Mouse (Mus musculus): Measurements from ENCODE around the gene Nos1ap. TPM values are rescaled to one million over a fixed set of nuclear protein-coding genes. Genes with fewer than 3 reads are reported as not detected.
A peak's percentile ranks its signal among the peaks of the same experiment; 100 is the strongest.

The Nos1ap gene
- polyA plus RNA-seq, 1 experiment from 2014 or later: 6.0 TPM

- Histone ChIP-seq H3K36me3 (replicated peaks; ENCODE audit: insufficient read depth, low read length) (no peaks in the 10 kb centered on the region), H3K4me1 (ENCODE audit: insufficient read depth) (peaks cover 19% of the 10 kb centered on the region), H3K27ac (ENCODE audit: low read depth) (peak overlapping the region; percentile 88), H3K9me3 (ENCODE audit: low read length) (no peaks in the 10 kb centered on the region), H3K4me2 (ENCODE audit: low read depth, low read length) (peak overlapping the region; percentile 35), H3K4me3 (ENCODE audit: low read depth, low read length) (no peak overlapping the region), H3K27me3 (ENCODE audit: insufficient read depth, low read length) (no peaks in the 10 kb centered on the region), H3K9ac (replicated peaks) (no peak overlapping the region; the same call in 1 of the 2 replicates)
- peak; percentile 98 for TF ChIP-seq EP300 (IDR thresholded peaks at IDR 0.05; ENCODE audit: low read depth)
- TF ChIP-seq CTCF (IDR thresholded peaks at IDR 0.05; ENCODE audit: low read depth): no peak
- DNase-seq (peak; percentile 69), ATAC-seq (peak; percentile 99)
- 52% methylated on average over 3 of the region's 3 CpGs for WGBS (ENCODE audit: insufficient replicate concordance)
These were observed 20.6 kb upstream of the Nos1ap start for GRCm38 (mm10) chr1:170610289-170610688.

GRCm38 (mm10) chr1:170609872-170610271 lies 20.2 kb upstream of the Nos1ap start:
- no peaks in the 10 kb centered on the region for H3K36me3 ChIP-seq (replicated peaks; ENCODE audit: insufficient read depth, low read length)
- H3K9me3 ChIP-seq (ENCODE audit: low read length): no peaks in the 10 kb centered on the region
- 36% methylated on average over 7 of the region's 7 CpGs for WGBS (ENCODE audit: insufficient replicate concordance)
- peak overlapping the region; percentile 88 for H3K27ac ChIP-seq (ENCODE audit: low read depth)
- TF ChIP-seq EP300 (IDR thresholded peaks at IDR 0.05; ENCODE audit: low read depth): no peak
- no peak for TF ChIP-seq CTCF (IDR thresholded peaks at IDR 0.05; ENCODE audit: low read depth)
- ATAC-seq (peak; percentile 71), DNase-seq (peak; percentile 29)
- no peaks in the 10 kb centered on the region for H3K27me3 ChIP-seq (ENCODE audit: insufficient read depth, low read length)
- no peak overlapping the region; the same call in 1 of the 2 replicates for H3K9ac ChIP-seq (replicated peaks)
- H3K4me1 ChIP-seq (ENCODE audit: insufficient read depth): peaks cover 19% of the 10 kb centered on the region
- H3K4me3 ChIP-seq (ENCODE audit: low read depth, low read length): no peak overlapping the region
- H3K4me2 ChIP-seq (ENCODE audit: low read depth, low read length): peak overlapping the region; percentile 35

- 78% methylated on average over 3 of the region's 3 CpGs for WGBS (ENCODE audit: insufficient replicate concordance)
- H3K4me2 ChIP-seq (ENCODE audit: low read depth, low read length): no peak overlapping the region
- H3K27me3 ChIP-seq (ENCODE audit: insufficient read depth, low read length): no peaks in the 10 kb centered on the region
- no peak overlapping the region for H3K4me3 ChIP-seq (ENCODE audit: low read depth, low read length)
- H3K36me3 ChIP-seq (replicated peaks; ENCODE audit: insufficient read depth, low read length): no peaks in the 10 kb centered on the region
- no peaks in the 10 kb centered on the region for H3K9me3 ChIP-seq (ENCODE audit: low read length)
- no peak overlapping the region for H3K9ac ChIP-seq (replicated peaks)
- H3K4me1 ChIP-seq (ENCODE audit: insufficient read depth): peaks cover 19% of the 10 kb centered on the region
- H3K27ac ChIP-seq (ENCODE audit: low read depth): 0 out of 2 replicates have a peak overlapping the region, but pooled peaks have one; percentile 48
- ATAC-seq (no peak), DNase-seq (no peak)
- TF ChIP-seq EP300 (IDR thresholded peaks at IDR 0.05; ENCODE audit: low read depth) (no peak), CTCF (IDR thresholded peaks at IDR 0.05; ENCODE audit: low read depth) (no peak)
These were observed 18.9 kb upstream of the Nos1ap start for GRCm38 (mm10) chr1:170608461-170609071.

DNA sequence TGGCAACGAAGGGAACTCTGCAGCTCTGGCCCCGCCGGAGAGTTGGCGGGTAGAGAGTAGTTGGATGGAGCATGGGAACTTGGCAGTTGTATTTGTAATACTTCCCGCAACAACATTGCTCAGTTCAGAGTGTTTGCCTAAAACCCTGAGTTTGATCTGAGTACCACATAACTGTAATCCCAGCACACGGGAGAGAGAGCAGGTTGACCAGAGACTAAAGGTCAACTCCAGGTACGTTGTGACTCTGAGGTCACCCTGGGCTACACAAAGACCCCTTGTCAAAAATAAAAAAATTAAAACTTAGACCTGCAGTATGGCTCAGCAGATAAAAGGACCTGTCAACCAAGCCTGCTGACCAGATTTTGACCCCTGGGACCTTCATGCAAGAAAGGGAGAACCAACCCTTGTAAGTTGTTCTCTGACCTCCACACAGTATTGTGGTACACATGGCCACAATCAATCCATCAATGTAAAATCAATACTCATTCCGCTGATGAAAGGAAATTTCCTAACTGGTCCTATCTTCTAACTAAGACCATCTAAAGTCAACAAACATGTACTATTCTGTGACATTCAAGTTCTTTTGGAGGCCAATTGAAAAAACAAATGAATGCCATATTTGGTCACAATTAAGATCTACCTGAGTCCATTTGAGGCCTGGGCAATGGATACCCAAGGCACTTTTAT lies 17.7 kb upstream of the Nos1ap start:
- DNase-seq (no peak), ATAC-seq (no peak)
- H3K36me3 ChIP-seq (replicated peaks; ENCODE audit: insufficient read depth, low read length): no peaks in the 10 kb centered on the region
- no peak overlapping the region for H3K9ac ChIP-seq (replicated peaks)
- H3K9me3 ChIP-seq (ENCODE audit: low read length): no peaks in the 10 kb centered on the region
- H3K27ac ChIP-seq (ENCODE audit: low read depth): no peak overlapping the region
- H3K4me2 ChIP-seq (ENCODE audit: low read depth, low read length): no peak overlapping the region
- H3K4me1 ChIP-seq (ENCODE audit: insufficient read depth): peaks cover 19% of the 10 kb centered on the region
- no peak for TF ChIP-seq CTCF (IDR thresholded peaks at IDR 0.05; ENCODE audit: low read depth)
- no peak for TF ChIP-seq EP300 (IDR thresholded peaks at IDR 0.05; ENCODE audit: low read depth)
- WGBS (ENCODE audit: insufficient replicate concordance): 85% methylated on average over 8 of the region's 8 CpGs
- no peak overlapping the region for H3K4me3 ChIP-seq (ENCODE audit: low read depth, low read length)
- H3K27me3 ChIP-seq (ENCODE audit: insufficient read depth, low read length): no peaks in the 10 kb centered on the region

DNA sequence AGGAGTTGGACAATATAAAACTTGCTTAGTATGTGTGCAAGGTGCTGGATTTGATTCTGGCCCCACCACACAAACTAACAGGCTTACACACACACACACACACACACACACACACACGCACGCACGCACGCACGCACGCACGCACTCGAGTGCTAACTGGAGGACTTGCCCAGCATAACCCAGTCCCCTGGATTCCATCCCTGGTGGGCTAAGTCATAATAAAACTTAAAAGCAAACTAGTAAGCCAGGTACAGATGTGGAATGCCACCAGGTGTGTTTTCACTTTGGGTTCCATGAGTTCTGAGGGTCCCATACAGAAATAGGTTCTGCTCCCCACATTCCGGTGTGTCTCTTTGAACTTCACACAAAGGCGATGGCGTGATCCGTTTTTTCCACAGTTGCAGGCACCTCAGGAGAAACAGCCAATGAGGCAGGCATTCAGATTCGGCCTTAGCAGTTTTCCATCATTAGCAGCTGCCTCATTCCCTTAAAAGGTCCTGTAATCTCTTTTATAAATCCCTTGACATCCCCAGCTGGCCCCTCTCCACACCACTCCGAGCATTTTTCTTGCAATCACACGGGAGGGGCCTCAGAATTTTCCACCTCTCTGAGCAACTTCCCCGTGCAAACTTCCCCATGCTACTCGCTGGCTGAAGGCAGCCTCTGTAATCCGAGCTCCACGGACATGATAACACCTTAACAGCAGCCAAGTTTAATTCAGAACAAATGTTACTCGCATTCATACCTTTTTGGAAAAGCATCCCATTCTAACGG lies 15.8 kb upstream of the Nos1ap start:
- Histone ChIP-seq H3K27me3 (ENCODE audit: insufficient read depth, low read length) (no peaks in the 10 kb centered on the region), H3K4me3 (ENCODE audit: low read depth, low read length) (no peak overlapping the region), H3K9ac (replicated peaks) (no peak overlapping the region), H3K4me2 (ENCODE audit: low read depth, low read length) (no peak overlapping the region), H3K27ac (ENCODE audit: low read depth) (no peak overlapping the region), H3K9me3 (ENCODE audit: low read length) (no peaks in the 10 kb centered on the region), H3K36me3 (replicated peaks; ENCODE audit: insufficient read depth, low read length) (no peaks in the 10 kb centered on the region), H3K4me1 (ENCODE audit: insufficient read depth) (peaks cover 10% of the 10 kb centered on the region)
- DNase-seq: no peak
- no peak for TF ChIP-seq EP300 (IDR thresholded peaks at IDR 0.05; ENCODE audit: low read depth)
- TF ChIP-seq CTCF (IDR thresholded peaks at IDR 0.05; ENCODE audit: low read depth): no peak
- ATAC-seq: no peak
- WGBS (ENCODE audit: insufficient replicate concordance): 63% methylated on average over 21 of the region's 21 CpGs

GRCm38 (mm10) chr1:170594575-170594974 lies 4.9 kb upstream of the Nos1ap start:
- WGBS (ENCODE audit: insufficient replicate concordance): 85% methylated on average over 7 of the region's 7 CpGs
- DNase-seq (no peak), ATAC-seq (no peak)
- TF ChIP-seq CTCF (IDR thresholded peaks at IDR 0.05; ENCODE audit: low read depth): no peak
- no peak for TF ChIP-seq EP300 (IDR thresholded peaks at IDR 0.05; ENCODE audit: low read depth)
- Histone ChIP-seq H3K9ac (replicated peaks) (no peak overlapping the region), H3K4me2 (ENCODE audit: low read depth, low read length) (no peak overlapping the region), H3K4me1 (ENCODE audit: insufficient read depth) (no peaks in the 10 kb centered on the region), H3K4me3 (ENCODE audit: low read depth, low read length) (no peak overlapping the region), H3K36me3 (replicated peaks; ENCODE audit: insufficient read depth, low read length) (no peaks in the 10 kb centered on the region), H3K27ac (ENCODE audit: low read depth) (no peak overlapping the region), H3K27me3 (ENCODE audit: insufficient read depth, low read length) (no peaks in the 10 kb centered on the region), H3K9me3 (ENCODE audit: low read length) (no peaks in the 10 kb centered on the region)

Data from liver, postnatal 0 days (tissue).